Mouse (Mus musculus) left cerebral cortex, postnatal 4 days (tissue): ENCODE measurements at regions not wholly inside any gene's neighbourhood (a gene's known extent, or its start where the extent isn't known, plus 50 kb on each side); places are given as distances from the start of the nearest gene placed in this dataset.

ENCODE experiments used
- DNase-seq: peaks from one replicate; pipeline ENCODE4 v3.0.0-alpha.2; 2022
- intact Hi-C: fragments of 180-260 bp; cut with DNase I; formaldehyde crosslinking; loops from one replicate; pipeline ENCODE4 v1.15.1; 2025

- DNase-seq, result no peak
- intact Hi-C loops, result no loop called here
Measured at GRCm38 (mm10) chr8:7489948-7490347, 1171.1 kb downstream of the Efnb2 start.

GRCm38 (mm10) chr8:7472153-7472796, 1188.8 kb downstream of the Efnb2 start:
- intact Hi-C loops, result no loop called here
- DNase-seq, result no peak

GRCm38 (mm10) chr8:7469261-7469660, 1191.8 kb downstream of the Efnb2 start:
- no peak for DNase-seq
- intact Hi-C loops, result no loop called here

GRCm38 (mm10) chr8:7462798-7463197, 1198.2 kb downstream of the Efnb2 start:
- intact Hi-C loops, result no loop called here
- DNase-seq, result no peak

GRCm38 (mm10) chr8:7449361-7449760, 1211.7 kb downstream of the Efnb2 start:
- DNase-seq, result no peak

GRCm38 (mm10) chr8:7447026-7447425, 1214.0 kb downstream of the Efnb2 start:
- intact Hi-C loops, result no loop called here
- DNase-seq, result no peak

More at GRCm38 (mm10) chr8:7449361-7449760, 1211.7 kb downstream of the Efnb2 start:
- intact Hi-C loops, result no loop called here

GRCm38 (mm10) chr8:7440829-7441228, 1220.2 kb downstream of the Efnb2 start:
- DNase-seq, result no peak
- intact Hi-C loops, result no loop called here

- DNase-seq, result peak; percentile 8
- intact Hi-C loops, result no loop called here
Measured at GRCm38 (mm10) chr8:7440278-7440684, 1220.8 kb downstream of the Efnb2 start.

- intact Hi-C loops, result no loop called here
Measured at GRCm38 (mm10) chr8:7439869-7440268, 1221.2 kb downstream of the Efnb2 start.

GRCm38 (mm10) chr8:7430482-7430881, 1230.6 kb downstream of the Efnb2 start:
- no peak for DNase-seq
- intact Hi-C loops, result no loop called here

More at GRCm38 (mm10) chr8:7439869-7440268, 1221.2 kb downstream of the Efnb2 start:
- no peak for DNase-seq

GRCm38 (mm10) chr8:7398175-7398574, 1262.9 kb downstream of the Efnb2 start:
- no peak for DNase-seq
- intact Hi-C loops, result no loop called here

GRCm38 (mm10) chr8:7397355-7397862, 1263.6 kb downstream of the Efnb2 start:
- DNase-seq, result no peak
- intact Hi-C loops, result no loop called here
